Mouse (Mus musculus): ENCODE measurements around the gene Rhou. TPM values are rescaled to one million over a fixed set of nuclear protein-coding genes. Genes with fewer than 3 reads are reported as not detected.

Rhou gene
- polyA plus RNA-seq, 1 experiment from 2014 or later: 2.8 TPM

GRCm38 (mm10) chr8:123696167-123696566, 42.4 kb downstream of the Rhou start:
- no peaks in the 10 kb centered on the region for H3K9me3 ChIP-seq (ENCODE audit: low read length)
- no peak overlapping the region for H3K27ac ChIP-seq (ENCODE audit: low read depth)
- WGBS (ENCODE audit: insufficient replicate concordance): 61% methylated on average over 9 of the region's 9 CpGs
- H3K9ac ChIP-seq (replicated peaks): no peak overlapping the region
- ATAC-seq (no peak), DNase-seq (no peak)
- H3K4me1 ChIP-seq (ENCODE audit: insufficient read depth): peaks cover under 1% of the 10 kb centered on the region; the same call in 1 of the 2 replicates
- TF ChIP-seq CTCF (IDR thresholded peaks at IDR 0.05; ENCODE audit: low read depth) (no peak), EP300 (IDR thresholded peaks at IDR 0.05; ENCODE audit: low read depth) (no peak)
- 0 out of 2 replicates have a peak, but pooled peaks cover 4% of the 10 kb centered on the region for H3K27me3 ChIP-seq (ENCODE audit: insufficient read depth, low read length)
- no peak overlapping the region for H3K4me2 ChIP-seq (ENCODE audit: low read depth, low read length)
- no peak overlapping the region for H3K4me3 ChIP-seq (ENCODE audit: low read depth, low read length)
- no peaks in the 10 kb centered on the region for H3K36me3 ChIP-seq (replicated peaks; ENCODE audit: insufficient read depth, low read length)

GRCm38 (mm10) chr8:123697329-123697728, 43.6 kb downstream of the Rhou start:
- WGBS (ENCODE audit: insufficient replicate concordance): 50% methylated on average over 5 of the region's 5 CpGs
- Histone ChIP-seq H3K36me3 (replicated peaks; ENCODE audit: insufficient read depth, low read length) (no peaks in the 10 kb centered on the region), H3K27ac (ENCODE audit: low read depth) (no peak overlapping the region), H3K4me1 (ENCODE audit: insufficient read depth) (peaks cover 9% of the 10 kb centered on the region), H3K9me3 (ENCODE audit: low read length) (no peaks in the 10 kb centered on the region), H3K4me3 (ENCODE audit: low read depth, low read length) (no peak overlapping the region), H3K27me3 (ENCODE audit: insufficient read depth, low read length) (0 out of 2 replicates have a peak, but pooled peaks cover 4% of the 10 kb centered on the region), H3K4me2 (ENCODE audit: low read depth, low read length) (no peak overlapping the region), H3K9ac (replicated peaks) (no peak overlapping the region)
- DNase-seq: no peak
- no peak for TF ChIP-seq CTCF (IDR thresholded peaks at IDR 0.05; ENCODE audit: low read depth)
- ATAC-seq: no peak

DNA sequence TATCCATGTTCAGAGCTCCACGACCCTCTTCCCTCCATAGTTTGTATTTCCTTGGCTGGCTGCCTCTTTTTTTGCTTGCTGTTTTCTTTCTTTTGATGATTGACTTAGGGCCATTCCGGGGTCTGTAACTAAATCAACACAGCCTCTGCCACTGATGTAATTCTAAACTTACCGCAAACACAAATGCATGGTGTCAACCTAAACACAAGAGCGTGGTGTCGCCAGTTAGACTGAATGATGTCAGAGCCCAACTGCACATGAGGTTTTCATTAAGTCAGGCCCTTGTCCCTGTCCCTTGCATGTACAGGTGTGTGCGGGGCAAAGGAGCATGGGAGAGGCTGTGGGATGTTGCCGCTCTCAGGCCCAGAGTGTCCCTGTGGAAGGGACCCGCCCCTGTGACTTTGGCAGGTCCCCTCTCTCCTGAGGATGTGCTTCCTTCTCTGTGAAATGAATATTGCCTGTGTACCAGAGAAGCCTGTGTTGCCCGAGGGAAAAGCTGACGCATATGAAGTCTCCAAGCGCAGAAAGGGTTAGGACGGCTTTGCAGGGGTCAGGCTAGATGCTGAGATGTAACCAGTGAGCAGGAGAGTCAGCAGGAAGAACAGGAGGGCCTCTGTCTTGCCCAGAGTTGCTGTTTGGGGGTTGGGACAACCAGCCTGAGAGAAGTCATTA, 46.8 kb downstream of the Rhou start:
- ATAC-seq (no peak), DNase-seq (no peak)
- no peak for TF ChIP-seq EP300 (IDR thresholded peaks at IDR 0.05; ENCODE audit: low read depth)
- TF ChIP-seq CTCF (IDR thresholded peaks at IDR 0.05; ENCODE audit: low read depth): no peak
- H3K9ac ChIP-seq (replicated peaks): no peak overlapping the region
- no peak overlapping the region for H3K27ac ChIP-seq (ENCODE audit: low read depth)
- H3K4me3 ChIP-seq (ENCODE audit: low read depth, low read length): no peak overlapping the region
- peaks cover 19% of the 10 kb centered on the region for H3K4me1 ChIP-seq (ENCODE audit: insufficient read depth)
- 66% methylated on average over 12 of the region's 12 CpGs for WGBS (ENCODE audit: insufficient replicate concordance)
- no peak overlapping the region for H3K4me2 ChIP-seq (ENCODE audit: low read depth, low read length)
- no peaks in the 10 kb centered on the region for H3K9me3 ChIP-seq (ENCODE audit: low read length)
- no peaks in the 10 kb centered on the region for H3K27me3 ChIP-seq (ENCODE audit: insufficient read depth, low read length)
- H3K36me3 ChIP-seq (replicated peaks; ENCODE audit: insufficient read depth, low read length): no peaks in the 10 kb centered on the region

GRCm38 (mm10) chr8:123701952-123702587, 48.3 kb downstream of the Rhou start:
- no peak overlapping the region for H3K4me3 ChIP-seq (ENCODE audit: low read depth, low read length)
- H3K4me1 ChIP-seq (ENCODE audit: insufficient read depth): peaks cover 24% of the 10 kb centered on the region
- peak; percentile 55 for DNase-seq
- no peaks in the 10 kb centered on the region for H3K36me3 ChIP-seq (replicated peaks; ENCODE audit: insufficient read depth, low read length)
- WGBS (ENCODE audit: insufficient replicate concordance): 55% methylated on average over 15 of the region's 15 CpGs
- peak; percentile 59 for ATAC-seq
- H3K9ac ChIP-seq (replicated peaks): no peak overlapping the region
- H3K27me3 ChIP-seq (ENCODE audit: insufficient read depth, low read length): no peaks in the 10 kb centered on the region
- no peak for TF ChIP-seq EP300 (IDR thresholded peaks at IDR 0.05; ENCODE audit: low read depth)
- TF ChIP-seq CTCF (IDR thresholded peaks at IDR 0.05; ENCODE audit: low read depth): no peak
- H3K27ac ChIP-seq (ENCODE audit: low read depth): peak overlapping the region; percentile 55
- H3K4me2 ChIP-seq (ENCODE audit: low read depth, low read length): no peak overlapping the region
- H3K9me3 ChIP-seq (ENCODE audit: low read length): no peaks in the 10 kb centered on the region

DNA sequence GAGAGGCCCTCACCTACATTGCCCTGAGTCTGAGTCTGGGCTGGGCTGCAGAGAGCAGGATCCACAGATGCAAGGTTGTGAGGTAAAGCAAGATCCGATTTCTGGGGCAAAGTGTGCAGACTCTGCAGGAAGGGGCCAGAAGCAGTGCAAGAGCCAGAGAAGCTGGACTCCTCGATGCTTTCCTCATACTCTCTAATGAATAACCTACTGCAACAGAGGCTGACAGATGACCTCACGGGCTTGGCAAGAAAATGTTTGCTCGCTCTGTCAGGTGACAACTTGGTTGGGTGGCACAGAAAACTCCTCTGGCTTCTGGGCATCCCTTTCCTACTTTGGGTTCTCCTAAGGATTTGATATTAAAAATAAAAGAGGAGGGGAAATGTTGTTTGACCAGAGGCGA, 51.6 kb downstream of the Rhou start:
- H3K9ac ChIP-seq (replicated peaks): 0 out of 2 replicates have a peak overlapping the region, but pooled peaks have one; percentile 16
- DNase-seq (peak; percentile 52), ATAC-seq (peak; percentile 83)
- H3K9me3 ChIP-seq (ENCODE audit: low read length): no peaks in the 10 kb centered on the region
- H3K4me2 ChIP-seq (ENCODE audit: low read depth, low read length): no peak overlapping the region
- H3K4me1 ChIP-seq (ENCODE audit: insufficient read depth): peaks cover 30% of the 10 kb centered on the region
- no peaks in the 10 kb centered on the region for H3K27me3 ChIP-seq (ENCODE audit: insufficient read depth, low read length)
- no peak for TF ChIP-seq EP300 (IDR thresholded peaks at IDR 0.05; ENCODE audit: low read depth)
- no peak for TF ChIP-seq CTCF (IDR thresholded peaks at IDR 0.05; ENCODE audit: low read depth)
- H3K36me3 ChIP-seq (replicated peaks; ENCODE audit: insufficient read depth, low read length): no peaks in the 10 kb centered on the region
- 44% methylated on average over 5 of the region's 5 CpGs for WGBS (ENCODE audit: insufficient replicate concordance)
- H3K27ac ChIP-seq (ENCODE audit: low read depth): no peak overlapping the region
- no peak overlapping the region for H3K4me3 ChIP-seq (ENCODE audit: low read depth, low read length)

DNA sequence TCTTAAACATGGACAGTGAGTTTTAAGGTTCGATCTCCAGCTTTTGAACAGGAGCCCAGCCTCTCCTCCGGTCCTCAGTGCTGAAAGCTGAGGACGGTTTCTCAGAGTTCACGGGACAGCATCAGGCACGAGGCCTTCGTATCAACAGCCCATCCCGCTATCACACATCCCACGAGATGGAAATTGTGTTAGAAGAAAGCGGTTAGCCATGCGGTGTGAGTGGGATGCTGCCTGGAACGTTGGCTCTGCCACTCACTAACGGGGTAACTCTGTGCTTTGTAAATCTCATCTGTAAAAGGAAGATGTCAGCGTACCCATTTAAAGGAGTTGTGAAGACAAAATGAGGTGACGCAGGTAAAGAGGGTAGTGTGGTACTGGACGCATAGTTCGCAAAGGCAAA, 53.4 kb downstream of the Rhou start:
- H3K27me3 ChIP-seq (ENCODE audit: insufficient read depth, low read length): no peaks in the 10 kb centered on the region
- H3K4me3 ChIP-seq (ENCODE audit: low read depth, low read length): no peak overlapping the region
- H3K36me3 ChIP-seq (replicated peaks; ENCODE audit: insufficient read depth, low read length): no peaks in the 10 kb centered on the region
- H3K4me1 ChIP-seq (ENCODE audit: insufficient read depth): peaks cover 23% of the 10 kb centered on the region
- DNase-seq (no peak), ATAC-seq (no peak)
- H3K4me2 ChIP-seq (ENCODE audit: low read depth, low read length): no peak overlapping the region
- 83% methylated on average over 16 of the region's 16 CpGs for WGBS (ENCODE audit: insufficient replicate concordance)
- H3K27ac ChIP-seq (ENCODE audit: low read depth): no peak overlapping the region
- no peak overlapping the region for H3K9ac ChIP-seq (replicated peaks)
- TF ChIP-seq CTCF (IDR thresholded peaks at IDR 0.05; ENCODE audit: low read depth) (no peak), EP300 (IDR thresholded peaks at IDR 0.05; ENCODE audit: low read depth) (no peak)
- H3K9me3 ChIP-seq (ENCODE audit: low read length): no peaks in the 10 kb centered on the region

Data from liver, postnatal 0 days (tissue).